15 mouse cellular contexts compared by ENCODE assay signal in genomic region chr5:107978289-107979035, GRCm38 (mm10). TPM values are rescaled to one million over a fixed set of nuclear protein-coding genes. Genes with fewer than 3 reads are reported as not detected.
DNase-seq lines count a peak whose midpoint lies in the region; ATAC-seq lines count a peak whose summit lies in the region.
"Had no signal": no experiment of that assay in that cellular context is flagged by ENCODE, and none has a peak within 500 bp of the region (broad histone marks: within the 10 kb centered on the region; RNA-seq: fewer than 3 reads in every experiment).

No protein-coding gene starts in this region.

- DNase-seq in heart, adult 11 months, result peak; percentile 86
- DNase-seq in heart, adult 18-20 months, result no peak
- DNase-seq in CD4-positive, CD25-positive, alpha-beta regulatory T cell, adult 2 months (ENCODE audit: low read depth, low spot score), result peak; percentile 62
- DNase-seq in layer of hippocampus, postnatal 25 days (ENCODE audit: extremely low spot score in 1 of 2, low spot score in 1 of 2), result no peak
- no peak for DNase-seq in urinary bladder, adult 2 months (ENCODE audit: low spot score)
- DNase-seq: cerebellum, adult 2 months; gastrocnemius, postnatal 25 days; kidney, postnatal 14 days had no signal

- peak; percentile 57 for ATAC-seq in granulocyte monocyte progenitor cell, adult 5-6 weeks (replicated peaks; ENCODE audit: poor library complexity, severe bottlenecking)
- peak; percentile 45 for ATAC-seq in neutrophil, adult 5-6 weeks (ENCODE audit: extremely low read depth, insufficient number of reproducible peaks, low FRiP score, poor library complexity, severe bottlenecking)
- ATAC-seq in midbrain, embryonic 16.5 days, result no peak
- ATAC-seq: forebrain, embryonic 14.5 days had no signal

- no peak overlapping the region for H3K4me3 ChIP-seq in midbrain, embryonic 16.5 days (ENCODE audit: low read depth, low read length)
- H3K4me3 ChIP-seq: embryonic facial prominence, embryonic 12.5 days; hindbrain, embryonic 15.5 days had no signal

- no peaks in the 10 kb centered on the region for H3K27me3 ChIP-seq in midbrain, embryonic 16.5 days (ENCODE audit: control insufficient read depth, insufficient read depth, low read depth, low read length)
- H3K27me3 ChIP-seq: embryonic facial prominence, embryonic 12.5 days; hindbrain, embryonic 15.5 days had no signal

- H3K27ac ChIP-seq in midbrain, embryonic 16.5 days (ENCODE audit: low read length), result no peak overlapping the region
- H3K27ac ChIP-seq: embryonic facial prominence, embryonic 12.5 days; hindbrain, embryonic 15.5 days; liver, embryonic 14.5 days had no signal

- H3K36me3 ChIP-seq in midbrain, embryonic 16.5 days (ENCODE audit: control insufficient read depth, insufficient read depth, low read length), result no peaks in the 10 kb centered on the region
- H3K36me3 ChIP-seq: embryonic facial prominence, embryonic 12.5 days; hindbrain, embryonic 15.5 days had no signal

- H3K4me2 ChIP-seq in midbrain, embryonic 16.5 days (ENCODE audit: low read length), result no peak overlapping the region
- H3K4me2 ChIP-seq: embryonic facial prominence, embryonic 12.5 days; hindbrain, embryonic 15.5 days had no signal

- peaks cover under 1% of the 10 kb centered on the region; the same call in 1 of the 2 replicates for H3K4me1 ChIP-seq in midbrain, embryonic 16.5 days (ENCODE audit: control insufficient read depth, insufficient read depth, low read length)
- H3K4me1 ChIP-seq: embryonic facial prominence, embryonic 12.5 days; hindbrain, embryonic 15.5 days had no signal

- no peaks in the 10 kb centered on the region for H3K9me3 ChIP-seq in midbrain, embryonic 16.5 days (replicated peaks; ENCODE audit: control insufficient read depth, low read length, poor library complexity, severe bottlenecking)
- H3K9me3 ChIP-seq: embryonic facial prominence, embryonic 12.5 days; hindbrain, embryonic 15.5 days had no signal

- WGBS in midbrain, embryonic 16.5 days, result 89% methylated on average over 6 of the region's 6 CpGs

- no peak overlapping the region for H3K9ac ChIP-seq in midbrain, embryonic 16.5 days (ENCODE audit: low read depth, low read length)
- H3K9ac ChIP-seq: embryonic facial prominence, embryonic 12.5 days; hindbrain, embryonic 15.5 days; liver, embryonic 14.5 days had no signal

RNA-seq across cellular contexts. Expression of gene Fam69a, which starts 8.4 kb away (rescaled TPM):
- 10 to 100 TPM; 11.7 to 12.5 TPM for total RNA-seq in heart, adult 18-20 months (2021)
- 21.8 and 32.0 TPM in 2 replicates for total RNA-seq in granulocyte monocyte progenitor cell, adult 5-6 weeks (2014; fragmentation: Nextera tagmentation)
- 16.8 and 22.9 TPM in 2 replicates for total RNA-seq in granulocyte monocyte progenitor cell, adult 5-6 weeks (2017)
- total RNA-seq in neutrophil, adult 5-6 weeks (2017), result 39.3 and 44.8 TPM in 2 replicates
- total RNA-seq in layer of hippocampus, postnatal 25 days (2021), result 10 to 100 TPM; 33.5 to 39.0 TPM
- 57.9 and 67.8 TPM in 2 replicates for polyA plus RNA-seq in midbrain, embryonic 16.5 days (2015; fragmentation: Nextera tagmentation; extraction: Ambion mirVana)
- 16.6 and 17.4 TPM in 2 replicates for polyA plus RNA-seq in urinary bladder, adult 2 months (2012; rRNA removed)

Comparison
In these comparisons a context has a peak if more than half of its experiments do, and no peak if none do; other contexts are left out.
1. DNase-seq: peak in heart, adult 11 months (single experiment) and CD4-positive, CD25-positive, alpha-beta regulatory T cell, adult 2 months (single experiment); none in heart, adult 18-20 months (0 of 2), layer of hippocampus, postnatal 25 days (0 of 2) and urinary bladder, adult 2 months (single experiment).